Mouse (Mus musculus): ENCODE measurements at regions not wholly inside any gene's neighbourhood (a gene's known extent, or its start where the extent isn't known, plus 50 kb on each side); places are given as distances from the start of the nearest gene placed in this dataset.

GRCm38 (mm10) chr5:115790436-115790835 lies 54.6 kb upstream of the Cit start:
- peak in 1 of 2 experiments; percentile 23 for DNase-seq (ENCODE audit: low spot score in 2 of 2)

Data from urinary bladder, postnatal 4 days (tissue).